Mouse (Mus musculus) G1E (cell line): ENCODE measurements around the gene Cpeb1.

Source experiments
- CTCF ChIP-seq: IDR thresholded peaks from 2 replicates; pipeline ENCODE4 v1.5.1; 2012; ENCODE audit warnings: low read depth, low read length, inconsistent platforms, mixed read lengths
- GATA1 ChIP-seq: IDR thresholded peaks from 2 replicates; pipeline ENCODE4 v1.6.1; 2012; ENCODE audit warnings: borderline replicate concordance, low read length, inconsistent platforms, mixed read lengths
- GATA2 ChIP-seq: IDR thresholded peaks from 2 replicates; pipeline ENCODE4 v1.6.1; 2012; ENCODE audit warnings: low read depth, low read length, inconsistent platforms, borderline replicate concordance
- POLR2AphosphoS5 ChIP-seq: IDR thresholded peaks from 2 replicates; pipeline ENCODE4 v1.6.1; 2012; ENCODE audit warnings: low read depth, low read length, inconsistent platforms; ENCODE audit not compliant: insufficient replicate concordance
- TAL1 ChIP-seq: conservative IDR thresholded peaks from 2 replicates; pipeline ENCODE4 v1.6.1; 2012; ENCODE audit warnings: low read depth, low read length, inconsistent platforms, mixed read lengths

DNA sequence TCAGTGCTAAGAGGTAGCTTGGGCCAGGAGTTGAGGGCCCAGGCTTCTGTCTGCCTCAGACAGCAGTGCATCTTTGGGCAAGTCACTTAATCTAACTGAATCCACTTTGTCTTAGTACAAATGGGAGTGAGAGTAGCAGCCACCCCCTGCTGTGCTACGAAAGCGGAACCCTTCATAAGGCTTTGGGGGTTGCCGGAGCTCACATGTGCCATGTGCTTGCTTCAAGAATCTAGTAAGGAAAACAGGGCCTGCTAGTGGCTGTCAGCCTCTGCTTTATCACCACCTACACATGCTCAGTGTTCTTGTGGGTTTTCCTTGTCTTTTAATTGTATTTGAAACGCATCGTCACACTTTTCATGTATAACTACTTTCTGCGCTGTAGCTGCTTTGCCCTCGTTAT is 153.9 kb downstream of the Cpeb1 start:
- no peak for TF ChIP-seq CTCF
- TF ChIP-seq POLR2AphosphoS5: no peak
- TF ChIP-seq GATA1: no peak
- TF ChIP-seq TAL1: no peak
- no peak for TF ChIP-seq GATA2
